ENCODE assay signal across 19 mouse cellular contexts in genomic region chr13:110865902-110866512, GRCm38 (mm10).
A peak's percentile ranks its signal among the peaks of the same experiment; 100 is the strongest.
DNase-seq lines count a peak whose midpoint lies in the region; ATAC-seq lines count a peak whose summit lies in the region.
"Had no signal": no experiment of that assay in that cellular context is flagged by ENCODE, and none has a peak within 500 bp of the region (broad histone marks: within the 10 kb centered on the region; RNA-seq: fewer than 3 reads in every experiment).

No protein-coding gene starts in this region.

- no peaks in the 10 kb centered on the region for H3K36me3 ChIP-seq in kidney, embryonic 15.5 days
- no peaks in the 10 kb centered on the region for H3K36me3 ChIP-seq in neural tube, embryonic 11.5 days (ENCODE audit: control insufficient read depth, insufficient read depth, low read length)
- H3K36me3 ChIP-seq: embryonic facial prominence, embryonic 13.5 days; G1E; heart, embryonic 15.5 days; hindbrain, embryonic 13.5 days had no signal

- H3K9me3 ChIP-seq in kidney, embryonic 15.5 days (replicated peaks) = no peaks in the 10 kb centered on the region
- H3K9me3 ChIP-seq in neural tube, embryonic 11.5 days (ENCODE audit: control insufficient read depth, low read length) = no peaks in the 10 kb centered on the region
- H3K9me3 ChIP-seq: embryonic facial prominence, embryonic 13.5 days; heart, embryonic 15.5 days; hindbrain, embryonic 13.5 days had no signal

- DNase-seq in kidney, postnatal 36 days = no peak
- no peak for DNase-seq in neural tube, embryonic 11.5 days (ENCODE audit: low spot score)
- no peak for DNase-seq in neural tube, embryonic 10.5 days (ENCODE audit: extremely low spot score, low spot score)
- peak; percentile 29 for DNase-seq in forelimb bud, embryonic 11.5 days (ENCODE audit: low read depth, low spot score)
- DNase-seq in testis, postnatal 10 days (ENCODE audit: low spot score) = no peak
- DNase-seq: adrenal gland, adult 8-10 months; cerebellum, adult 2 months; gastrocnemius, postnatal 14 days; heart, adult 2 months; heart, postnatal 14 days had no signal

- H3K4me3 ChIP-seq in kidney, embryonic 15.5 days (replicated peaks) = no peak overlapping the region
- no peak overlapping the region for H3K4me3 ChIP-seq in neural tube, embryonic 11.5 days (ENCODE audit: low read depth, low read length)
- H3K4me3 ChIP-seq: embryonic facial prominence, embryonic 13.5 days; heart, adult 2 months; heart, embryonic 15.5 days; hindbrain, embryonic 13.5 days had no signal

- H3K4me2 ChIP-seq in kidney, embryonic 15.5 days = no peak overlapping the region
- no peak overlapping the region for H3K4me2 ChIP-seq in neural tube, embryonic 11.5 days (ENCODE audit: low read depth)
- H3K4me2 ChIP-seq: embryonic facial prominence, embryonic 13.5 days; heart, embryonic 11.5 days; heart, embryonic 15.5 days; hindbrain, embryonic 13.5 days had no signal

- WGBS in kidney, embryonic 15.5 days = 36% methylated on average over 4 of the region's 4 CpGs
- 56% methylated on average over 4 of the region's 4 CpGs for WGBS in neural tube, embryonic 11.5 days

- H3K9ac ChIP-seq in kidney, embryonic 15.5 days = no peak overlapping the region
- no peak overlapping the region for H3K9ac ChIP-seq in neural tube, embryonic 11.5 days (ENCODE audit: low read length)
- H3K9ac ChIP-seq: embryonic facial prominence, embryonic 13.5 days; heart, embryonic 15.5 days; hindbrain, embryonic 13.5 days had no signal

- H3K27me3 ChIP-seq in kidney, embryonic 15.5 days = no peaks in the 10 kb centered on the region
- H3K27me3 ChIP-seq in neural tube, embryonic 11.5 days (ENCODE audit: control insufficient read depth, insufficient read depth, low read length) = no peaks in the 10 kb centered on the region
- H3K27me3 ChIP-seq: embryonic facial prominence, embryonic 13.5 days; heart, embryonic 15.5 days; hindbrain, embryonic 13.5 days had no signal

- no peaks in the 10 kb centered on the region for H3K4me1 ChIP-seq in kidney, embryonic 15.5 days
- no peaks in the 10 kb centered on the region for H3K4me1 ChIP-seq in neural tube, embryonic 11.5 days (ENCODE audit: control insufficient read depth, insufficient read depth, low read length)
- H3K4me1 ChIP-seq: hindbrain, embryonic 13.5 days had no signal

- peak; percentile 58 for ATAC-seq in kidney, embryonic 15.5 days (replicated peaks; ENCODE audit: low FRiP score)
- 0 out of 2 replicates have a peak, but pooled peaks have one; percentile 13 for ATAC-seq in neural tube, embryonic 11.5 days (ENCODE audit: insufficient read depth, low FRiP score, low TSS enrichment)
- ATAC-seq in frontal cortex, adult (ENCODE audit: low TSS enrichment) = no peak
- ATAC-seq: forebrain, embryonic 14.5 days; hindbrain, postnatal 0 days had no signal

- no peak overlapping the region for H3K27ac ChIP-seq in kidney, embryonic 15.5 days
- no peak overlapping the region for H3K27ac ChIP-seq in neural tube, embryonic 11.5 days (ENCODE audit: low read depth, low read length)
- H3K27ac ChIP-seq: embryonic facial prominence, embryonic 13.5 days; heart, adult 2 months; heart, embryonic 15.5 days; hindbrain, embryonic 13.5 days; hindbrain, postnatal 0 days had no signal
